Mouse (Mus musculus) heart, adult 2 months (tissue): ENCODE measurements at regions not wholly inside any gene's neighbourhood (a gene's known extent, or its start where the extent isn't known, plus 50 kb on each side); places are given as distances from the start of the nearest gene placed in this dataset.

Source experiments
- DNase-seq, 2 experiments: peaks; one replicate each; pipeline ENCODE4 v3.0.0; 2021
- H3K27ac ChIP-seq: fragments of 200-600 bp; 2 replicates; pipeline ENCODE4 v1.8.1; 2022
- H3K27me3 ChIP-seq: fragments of 200-500 bp; 2 replicates; pipeline ENCODE4 v1.6.1; 2012; ENCODE audit warnings: mild to moderate bottlenecking, low read length, inconsistent platforms, mixed read lengths; ENCODE audit not compliant: control insufficient read depth, insufficient read depth
- H3K36me3 ChIP-seq: fragments of 200-500 bp; 2 replicates; pipeline ENCODE4 v1.6.1; 2012; ENCODE audit warnings: low read length, inconsistent platforms; ENCODE audit not compliant: control insufficient read depth, insufficient read depth
- H3K4me1 ChIP-seq: fragments of 200-500 bp; 2 replicates; pipeline ENCODE4 v1.6.1; 2011; ENCODE audit warnings: low read length; ENCODE audit not compliant: control insufficient read depth, insufficient read depth
- H3K4me3 ChIP-seq: fragments of 200-600 bp; 2 replicates; pipeline ENCODE4 v1.8.1; 2022
- H3K79me2 ChIP-seq: fragments of 200-500 bp; replicated peaks from 2 replicates; pipeline ENCODE4 v1.6.1; 2012; ENCODE audit warnings: mild to moderate bottlenecking, inconsistent platforms, low read length, moderate library complexity, mixed read lengths; ENCODE audit not compliant: control insufficient read depth, insufficient read depth
- H3K9ac ChIP-seq: fragments of 200-500 bp; 2 replicates; pipeline ENCODE4 v1.6.1; 2012; ENCODE audit warnings: low read depth, mild to moderate bottlenecking, control low read depth, inconsistent platforms, low read length, mixed read lengths
- CTCF ChIP-seq: fragments of 200-600 bp; IDR thresholded peaks from 2 replicates; pipeline ENCODE4 v1.8.1; 2022; ENCODE audit warnings: antibody characterized with exemption, mild to moderate bottlenecking, moderate library complexity
- EP300 ChIP-seq: fragments of 200-500 bp; IDR thresholded peaks from 2 replicates; pipeline ENCODE4 v1.6.1; 2011; ENCODE audit warnings: low read depth, low read length, control low read depth; ENCODE audit not compliant: insufficient read depth
- POLR2A ChIP-seq: fragments of 200-500 bp; IDR thresholded peaks from 2 replicates; pipeline ENCODE4 v1.6.1; 2011; ENCODE audit warnings: mild to moderate bottlenecking, low read depth, low read length, control low read depth; ENCODE audit not compliant: insufficient read depth
- WGBS: fragments of 180-500 bp; shearing (Covaris S2); methylation state at CpG from one replicate; pipeline ENCODE4 v1.1.7; 2018; 5-methylcytosine and 5-hydroxymethylcytosine counted together
- intact Hi-C: fragments of 180-260 bp; cut with DNase I; formaldehyde crosslinking; loops from one replicate; pipeline ENCODE4 v1.15.1; 2025

DNA sequence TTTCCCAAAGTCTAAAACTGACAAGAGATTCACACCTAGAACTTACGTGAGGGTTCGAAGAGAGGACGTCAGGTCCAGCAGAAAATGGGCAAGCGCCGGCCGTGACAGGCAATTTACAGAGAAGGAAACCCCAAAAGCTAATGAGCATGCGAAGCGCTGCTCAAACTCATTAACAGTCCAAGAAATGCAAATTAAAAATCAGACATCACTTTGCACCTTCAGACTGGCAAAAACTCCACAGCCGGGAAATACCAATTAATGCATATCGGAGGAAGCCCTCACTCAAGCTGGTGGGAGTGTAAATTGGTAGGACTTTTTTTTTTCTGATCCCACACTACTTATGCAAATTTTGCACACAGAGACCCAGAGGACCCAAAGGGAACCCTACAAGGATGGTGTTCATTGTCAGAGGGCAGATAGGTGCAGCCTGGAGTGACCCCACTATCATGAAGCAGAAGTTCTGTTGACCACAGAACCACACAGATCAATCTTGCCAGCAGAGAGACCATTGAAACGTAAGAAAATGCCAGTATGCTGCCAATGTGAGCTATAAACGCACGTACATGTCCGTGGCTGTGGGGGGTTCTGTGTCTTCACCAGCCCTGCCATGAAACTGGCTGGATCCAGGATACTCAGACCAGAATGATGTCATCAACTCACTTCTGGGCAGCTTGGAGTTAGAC is 74.8 kb upstream of the Mvb12b start:
- no peak overlapping the region for H3K4me3 ChIP-seq
- no peaks in the 10 kb centered on the region; the same call in 1 of the 2 replicates for H3K4me1 ChIP-seq
- TF ChIP-seq CTCF, result no peak
- TF ChIP-seq POLR2A, result no peak
- no peak for TF ChIP-seq EP300
- no peak overlapping the region for H3K27ac ChIP-seq
- no peak for DNase-seq
- intact Hi-C loops, result no loop called here
- no peaks in the 10 kb centered on the region for H3K36me3 ChIP-seq
- WGBS, result 86% methylated on average over 14 of the region's 14 CpGs
- H3K27me3 ChIP-seq, result peaks cover 5% of the 10 kb centered on the region; the same call in 1 of the 2 replicates
- no peaks in the 10 kb centered on the region for H3K79me2 ChIP-seq
- H3K9ac ChIP-seq, result no peak overlapping the region

DNA sequence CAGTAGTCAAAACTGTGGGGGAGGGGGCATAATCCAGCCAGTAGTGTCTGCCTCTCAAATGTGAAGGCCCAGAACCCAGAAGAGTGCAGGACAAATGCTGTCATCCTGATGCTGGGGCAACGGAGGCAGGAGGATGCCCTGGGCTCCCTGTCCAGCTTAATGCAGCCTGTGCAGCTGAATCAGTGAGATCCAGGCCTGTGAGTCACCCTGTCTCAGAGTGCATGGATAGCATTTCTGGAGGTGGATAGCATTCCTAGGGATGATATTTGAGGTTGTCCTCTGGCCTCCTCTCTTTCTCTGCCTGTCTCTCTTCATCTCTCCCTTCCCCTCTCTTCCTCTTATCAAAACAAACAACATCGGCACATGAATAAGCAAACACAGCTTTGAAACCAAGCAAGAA is 73.8 kb upstream of the Mvb12b start:
- no peak for TF ChIP-seq EP300
- no peak for TF ChIP-seq CTCF
- TF ChIP-seq POLR2A, result no peak
- WGBS, result 68% methylated on average over 2 of the region's 2 CpGs
- H3K4me3 ChIP-seq, result no peak overlapping the region
- H3K4me1 ChIP-seq, result no peaks in the 10 kb centered on the region; the same call in 1 of the 2 replicates
- no peak overlapping the region for H3K9ac ChIP-seq
- DNase-seq, result no peak
- H3K79me2 ChIP-seq, result no peaks in the 10 kb centered on the region
- intact Hi-C loops, result no loop called here
- peaks cover 5% of the 10 kb centered on the region; the same call in 1 of the 2 replicates for H3K27me3 ChIP-seq
- no peaks in the 10 kb centered on the region for H3K36me3 ChIP-seq
- no peak overlapping the region for H3K27ac ChIP-seq

DNA sequence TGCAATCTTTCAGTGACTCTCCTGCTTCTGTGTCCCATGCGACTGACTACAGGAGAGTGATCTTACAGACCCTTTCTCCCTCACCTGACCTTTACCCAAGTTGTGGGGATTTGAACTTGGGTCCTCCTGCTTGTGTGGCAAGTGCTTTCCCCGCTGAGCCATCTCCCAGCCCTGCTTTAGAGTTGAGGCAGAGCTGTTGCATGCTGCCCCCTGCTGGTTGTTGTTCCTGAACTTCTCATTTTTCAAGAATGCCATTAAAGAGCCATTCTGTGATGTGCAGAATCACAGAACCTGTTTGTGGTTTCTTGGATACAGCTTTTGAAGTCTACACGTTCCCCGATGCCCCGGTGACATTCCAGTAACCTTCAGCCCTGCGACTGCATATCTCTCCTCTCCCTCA is 70.0 kb upstream of the Mvb12b start:
- DNase-seq, result no peak
- WGBS, result 57% methylated on average over 6 of the region's 6 CpGs
- Histone ChIP-seq H3K79me2 (no peaks in the 10 kb centered on the region), H3K4me1 (no peaks in the 10 kb centered on the region), H3K36me3 (no peaks in the 10 kb centered on the region), H3K27me3 (no peaks in the 10 kb centered on the region), H3K27ac (no peak overlapping the region), H3K4me3 (no peak overlapping the region), H3K9ac (no peak overlapping the region)
- intact Hi-C loops, result loop anchor here (1.0 to 2.0 kb wide), 2 partner anchors 135 to 211 kb away; no protein-coding TSS in a partner anchor
- TF ChIP-seq CTCF, result peak; percentile 64
- no peak for TF ChIP-seq POLR2A

DNA sequence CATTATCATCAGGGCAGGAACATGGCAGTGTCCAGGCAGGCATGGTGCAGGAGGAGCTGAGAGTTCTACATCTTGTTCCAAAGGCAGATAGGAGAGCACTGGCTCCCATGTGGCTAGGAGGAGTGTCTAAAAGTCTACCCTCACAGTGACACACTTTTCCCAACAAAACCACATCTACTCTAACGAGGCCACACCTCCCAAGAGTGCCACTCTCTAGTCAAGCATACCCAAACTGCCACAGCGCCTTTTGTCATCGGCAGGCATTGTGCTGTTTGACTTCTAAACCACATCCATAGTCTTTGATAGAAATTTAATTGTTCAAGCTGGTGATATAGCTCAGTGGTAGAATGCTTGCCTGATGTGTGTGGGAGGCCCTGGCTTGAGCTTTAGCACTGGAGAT is 56.6 kb upstream of the Mvb12b start:
- WGBS, result 82% methylated on average over 3 of the region's 3 CpGs
- intact Hi-C loops, result no loop called here
- H3K36me3 ChIP-seq, result no peaks in the 10 kb centered on the region

DNA sequence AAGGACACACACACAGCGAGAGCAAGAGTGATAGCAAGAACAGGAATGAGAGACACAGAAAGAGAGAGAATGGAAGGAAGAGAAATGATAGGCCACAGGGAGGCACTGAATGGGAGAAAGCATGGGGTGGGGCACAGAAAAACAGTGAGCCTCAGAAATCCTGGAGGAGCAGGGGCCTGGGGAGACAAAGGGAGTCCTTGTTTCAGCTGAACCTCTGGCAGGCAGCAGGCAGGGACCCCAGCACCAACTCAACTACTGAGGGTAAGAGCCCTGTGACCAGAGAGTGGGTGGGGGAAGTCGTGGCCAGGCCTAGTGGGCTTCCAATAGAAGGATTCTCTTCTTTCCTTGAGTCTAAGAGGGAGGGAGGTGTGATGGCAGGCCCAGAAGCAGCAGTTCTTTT is 54.3 kb upstream of the Mvb12b start:
- no peak for TF ChIP-seq POLR2A
- intact Hi-C loops, result no loop called here
- Histone ChIP-seq H3K4me1 (no peaks in the 10 kb centered on the region), H3K27me3 (no peaks in the 10 kb centered on the region; the same call in 1 of the 2 replicates), H3K36me3 (no peaks in the 10 kb centered on the region), H3K9ac (no peak overlapping the region), H3K4me3 (no peak overlapping the region), H3K27ac (no peak overlapping the region), H3K79me2 (no peaks in the 10 kb centered on the region)
- 74% methylated on average over 2 of the region's 2 CpGs for WGBS
- no peak for DNase-seq

More for the DNA sequence above, 56.6 kb upstream of the Mvb12b start:
- Histone ChIP-seq H3K4me3 (no peak overlapping the region), H3K79me2 (no peaks in the 10 kb centered on the region), H3K27ac (no peak overlapping the region), H3K9ac (no peak overlapping the region), H3K27me3 (no peaks in the 10 kb centered on the region; the same call in 1 of the 2 replicates), H3K4me1 (no peaks in the 10 kb centered on the region)
- no peak for TF ChIP-seq CTCF
- TF ChIP-seq EP300, result no peak
- TF ChIP-seq POLR2A, result no peak
- DNase-seq, result no peak

DNA sequence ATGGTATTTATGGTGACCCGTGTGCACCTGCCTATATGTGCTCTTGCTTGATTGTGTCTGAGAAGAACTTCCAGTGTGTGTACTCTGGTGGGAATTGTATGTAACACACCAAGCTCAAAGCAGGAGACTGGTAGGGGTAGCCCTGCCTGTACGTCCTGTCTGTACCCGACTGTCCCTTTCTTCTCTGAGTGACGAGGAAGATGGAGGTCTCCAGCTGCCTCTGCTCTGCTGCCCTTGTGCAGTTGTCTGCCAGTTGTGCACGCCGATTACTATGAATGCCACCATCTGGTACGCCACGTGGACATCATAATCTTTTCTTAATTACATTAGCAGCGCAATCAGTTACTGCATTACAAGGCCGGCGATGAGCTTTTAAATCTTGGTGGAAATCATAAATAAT is 53.6 kb upstream of the Mvb12b start:
- Histone ChIP-seq H3K27ac (no peak overlapping the region), H3K36me3 (no peaks in the 10 kb centered on the region), H3K9ac (no peak overlapping the region), H3K27me3 (no peaks in the 10 kb centered on the region; the same call in 1 of the 2 replicates), H3K4me3 (no peak overlapping the region), H3K79me2 (no peaks in the 10 kb centered on the region), H3K4me1 (no peaks in the 10 kb centered on the region)
- intact Hi-C loops, result no loop called here
- no peak for DNase-seq
- TF ChIP-seq CTCF (no peak), POLR2A (no peak), EP300 (no peak)
- 88% methylated on average over 11 of the region's 11 CpGs for WGBS
